Mouse (Mus musculus): ENCODE measurements around the gene Nudt6.
A peak's percentile ranks its signal among the peaks of the same experiment; 100 is the strongest.

Gene Nudt6

GRCm38 (mm10) chr3:37420072-37420471 lies at the start of gene Nudt6:
TSS of gene Nudt6 (minus strand) at chr3:37420211.
- peak; percentile 93 to 94 for DNase-seq

DNA sequence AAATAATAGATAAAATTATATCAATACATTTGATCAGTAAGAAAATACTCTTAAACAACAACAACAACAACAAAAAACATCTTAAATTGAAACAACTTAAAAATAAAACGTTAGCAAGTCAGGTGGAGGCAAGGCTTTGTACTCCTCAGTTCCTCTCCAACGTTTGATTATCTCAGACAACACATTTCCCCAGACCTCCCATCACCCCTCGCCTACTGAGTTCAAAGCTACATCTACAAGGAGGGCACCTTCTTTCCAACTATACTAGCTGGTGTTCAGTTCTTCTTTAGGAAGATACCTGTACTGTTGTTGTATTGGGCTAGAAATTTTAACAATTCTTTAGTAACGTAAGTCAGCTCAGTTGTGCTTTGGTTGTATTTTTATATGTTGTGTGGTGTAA lies 49.3 kb upstream of the Nudt6 start:
- no peak for DNase-seq

DNA sequence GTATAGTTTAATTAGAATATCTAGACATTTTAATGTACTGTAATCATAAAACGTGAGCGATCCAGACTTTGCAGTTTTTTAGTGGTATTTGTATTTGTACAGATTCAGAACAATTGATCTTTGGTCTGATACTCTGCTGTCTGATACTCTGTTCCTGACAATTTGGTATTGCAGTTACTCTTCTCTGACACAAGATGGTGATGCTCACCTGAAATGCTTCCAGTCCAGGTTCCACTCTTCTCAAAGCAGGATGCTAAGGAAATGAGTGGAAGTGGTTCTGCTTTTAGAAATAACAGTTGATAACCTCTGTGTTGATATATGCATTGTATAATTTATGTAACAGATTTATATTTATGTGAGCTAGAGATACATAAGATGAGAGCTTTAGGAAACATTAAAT lies 48.2 kb upstream of the Nudt6 start:
- DNase-seq: peak in 1 of 2 experiments; percentile 10

- no peak for DNase-seq
Observed at GRCm38 (mm10) chr3:37455992-37456391, 36.0 kb upstream of the Nudt6 start.

- DNase-seq: no peak
Observed at GRCm38 (mm10) chr3:37443409-37443808, 23.4 kb upstream of the Nudt6 start.

DNA sequence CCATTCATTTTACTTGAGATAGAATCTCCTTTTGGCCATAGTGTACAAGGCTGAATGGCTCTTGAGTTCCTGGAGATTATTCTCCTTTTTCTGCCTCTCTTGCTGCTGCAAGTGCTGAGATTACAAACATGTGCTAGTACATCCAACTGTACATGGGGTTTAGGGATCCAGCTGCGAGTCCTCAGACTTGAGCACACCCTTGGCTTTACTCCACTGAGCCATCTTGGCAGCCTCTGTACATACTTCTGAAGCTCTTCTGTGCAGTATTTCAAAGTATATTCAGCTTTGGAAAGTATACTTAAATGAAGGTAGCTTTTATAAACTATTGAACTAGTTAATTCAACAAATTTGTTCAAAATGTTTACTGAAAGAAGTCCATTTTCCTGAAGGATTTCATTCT lies 19.8 kb upstream of the Nudt6 start:
- no peak for DNase-seq

- DNase-seq: no peak
Observed at GRCm38 (mm10) chr3:37430359-37430758, 10.3 kb upstream of the Nudt6 start.

- DNase-seq: no peak
Observed at GRCm38 (mm10) chr3:37426069-37426468, 6.1 kb upstream of the Nudt6 start.

GRCm38 (mm10) chr3:37421179-37421578 lies 1.2 kb upstream of the Nudt6 start:
- no peak for DNase-seq

GRCm38 (mm10) chr3:37420641-37421040 lies 630 bp upstream of the Nudt6 start:
- no peak for DNase-seq

DNA sequence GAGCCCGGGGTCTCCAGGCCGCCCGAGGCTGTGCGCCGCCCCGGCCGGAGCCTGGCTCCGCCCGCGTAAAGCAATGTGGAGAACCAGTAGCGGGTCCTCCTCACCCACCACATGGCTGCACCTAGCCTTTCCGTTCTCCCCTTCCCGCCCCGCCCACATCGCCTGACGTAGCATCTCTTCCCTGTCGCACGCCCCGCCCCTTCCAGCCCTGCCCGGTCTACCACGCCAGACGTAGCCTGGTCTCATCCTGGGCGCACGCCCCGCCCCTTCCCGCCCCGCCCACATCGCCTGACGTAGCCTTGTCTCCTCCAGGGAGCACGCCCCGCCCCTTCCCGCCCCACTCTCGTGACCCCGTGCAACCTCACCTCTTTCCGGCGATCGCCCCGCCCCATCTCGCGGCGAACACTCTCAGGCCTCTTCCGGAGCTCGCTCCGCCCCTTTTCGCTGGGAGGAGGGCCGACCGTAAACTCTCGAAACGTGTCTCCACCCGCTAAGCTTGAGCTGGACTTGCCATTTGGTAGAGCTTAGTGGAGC lies 486 bp downstream of the Nudt6 start, which contains the start of gene Spata5:
Spata5 (plus strand) TSS at position 439 of the 534 bp plus-strand sequence.
- peak; percentile 96 to 100 for DNase-seq

DNA sequence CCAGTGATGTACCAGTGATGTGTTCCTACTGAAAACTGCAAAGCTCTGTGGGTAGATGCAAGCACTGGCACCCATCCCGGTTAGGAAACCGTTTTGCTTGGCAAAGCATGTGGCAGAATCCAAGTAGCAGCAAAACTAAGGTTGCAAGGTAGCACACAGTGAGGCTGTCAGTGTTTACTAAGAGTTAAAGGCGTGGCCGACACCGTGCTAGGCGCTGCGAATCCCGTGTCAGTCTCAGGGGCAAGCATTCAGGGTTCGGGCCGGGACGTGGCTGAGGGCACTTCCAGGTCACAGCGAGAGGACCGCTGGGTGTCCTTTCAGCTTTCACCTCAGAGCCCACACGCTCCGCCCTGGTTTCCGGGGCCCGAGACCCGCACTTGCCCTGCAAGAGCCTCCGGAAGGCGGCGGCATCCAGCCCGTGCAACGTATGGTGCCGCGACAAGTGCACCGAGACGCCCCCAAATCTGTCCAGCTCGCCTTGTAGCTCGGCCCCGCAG lies 1.0 kb downstream of the Nudt6 start:
- no peak for DNase-seq

- no peak for DNase-seq
Observed at GRCm38 (mm10) chr3:37418341-37418740, 1.7 kb downstream of the Nudt6 start.

GRCm38 (mm10) chr3:37414413-37414960 lies 5.5 kb downstream of the Nudt6 start:
- DNase-seq: peak; percentile 73 to 86

- DNase-seq: no peak
Observed at GRCm38 (mm10) chr3:37413446-37413845, 6.6 kb downstream of the Nudt6 start.

DNA sequence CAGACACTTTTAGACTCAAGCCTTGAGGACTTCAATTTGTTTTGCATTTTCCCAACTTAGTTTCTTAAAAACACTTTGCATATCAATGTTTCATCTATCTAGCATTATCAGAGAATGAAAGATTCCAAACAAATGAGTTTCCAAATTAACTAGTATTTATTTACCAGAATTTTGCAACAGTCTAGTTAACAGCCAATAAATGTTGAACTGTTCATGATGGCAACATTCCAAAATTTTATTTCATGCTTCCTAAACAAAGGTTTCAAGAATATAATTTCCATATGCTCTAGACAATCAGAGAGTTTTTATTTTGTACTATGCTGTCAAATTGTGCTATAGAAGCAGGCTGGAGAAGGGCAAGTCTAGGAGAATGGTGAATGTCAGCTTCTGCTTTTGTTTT lies 12.4 kb downstream of the Nudt6 start:
- DNase-seq: no peak

DNA sequence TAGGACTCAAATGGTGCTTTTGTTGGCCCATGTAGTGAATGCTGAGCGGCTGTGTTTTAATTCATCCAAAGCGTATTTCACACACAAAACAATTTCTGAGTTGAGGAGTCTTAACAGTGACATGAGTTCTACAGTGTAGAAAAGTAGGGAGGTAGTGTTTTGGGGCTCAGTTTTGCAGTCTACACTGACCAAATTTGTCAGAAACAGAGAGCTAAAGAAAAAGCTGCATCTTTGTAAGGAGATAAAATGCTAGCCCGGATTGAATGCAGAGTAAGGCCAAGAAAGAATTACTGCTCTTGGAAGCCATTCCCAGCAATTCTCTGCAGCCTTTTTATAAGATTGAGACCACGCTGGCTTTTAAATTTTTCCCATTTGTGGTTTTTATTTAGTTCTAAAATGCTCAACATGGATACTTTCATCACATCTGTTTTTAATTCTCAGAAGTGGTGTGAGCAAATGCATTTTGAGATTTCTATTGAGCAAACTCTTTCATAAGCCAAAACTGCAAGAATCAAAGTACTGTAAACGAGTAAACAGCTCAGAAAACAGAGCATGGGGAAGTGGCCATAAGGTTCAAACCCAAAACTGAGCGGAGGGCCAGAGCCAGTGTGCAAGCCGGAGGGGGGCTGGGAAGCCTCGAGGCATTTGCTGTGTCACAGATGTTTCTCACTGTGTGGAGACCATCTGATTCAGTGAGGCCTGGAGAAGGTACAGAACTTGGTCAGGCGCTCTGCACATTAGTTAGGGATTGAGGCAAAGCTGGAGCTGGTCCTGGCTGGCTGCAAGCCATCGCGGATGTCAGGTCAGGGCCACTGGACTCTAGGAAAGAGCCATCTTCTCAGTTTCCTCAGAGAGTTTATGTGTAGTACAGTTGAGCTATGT lies 18.0 kb downstream of the Nudt6 start:
- no peak for DNase-seq

GRCm38 (mm10) chr3:37398661-37399395 lies 21.2 kb downstream of the Nudt6 start:
- DNase-seq: peak; percentile 19 to 45

DNA sequence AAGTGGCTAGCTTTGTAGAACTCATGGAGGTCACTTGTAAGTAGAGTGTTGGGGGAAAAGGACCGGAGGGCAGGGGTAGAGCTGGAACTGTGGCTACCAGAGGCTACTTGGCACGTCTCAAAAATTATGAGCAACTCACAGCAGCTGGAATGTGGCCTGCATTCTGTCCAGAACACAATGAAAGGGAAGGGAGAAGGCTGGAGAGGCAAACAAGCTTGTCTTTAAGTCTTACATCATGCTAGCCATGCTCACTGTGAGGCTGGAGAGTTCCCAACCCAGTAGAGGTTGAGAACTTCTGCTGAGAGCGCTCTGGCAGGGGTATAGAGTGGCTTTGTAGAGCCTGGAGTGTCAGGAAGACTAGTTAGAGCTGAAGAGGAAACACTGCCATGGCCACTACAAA lies 22.4 kb downstream of the Nudt6 start:
- DNase-seq: no peak

DNA sequence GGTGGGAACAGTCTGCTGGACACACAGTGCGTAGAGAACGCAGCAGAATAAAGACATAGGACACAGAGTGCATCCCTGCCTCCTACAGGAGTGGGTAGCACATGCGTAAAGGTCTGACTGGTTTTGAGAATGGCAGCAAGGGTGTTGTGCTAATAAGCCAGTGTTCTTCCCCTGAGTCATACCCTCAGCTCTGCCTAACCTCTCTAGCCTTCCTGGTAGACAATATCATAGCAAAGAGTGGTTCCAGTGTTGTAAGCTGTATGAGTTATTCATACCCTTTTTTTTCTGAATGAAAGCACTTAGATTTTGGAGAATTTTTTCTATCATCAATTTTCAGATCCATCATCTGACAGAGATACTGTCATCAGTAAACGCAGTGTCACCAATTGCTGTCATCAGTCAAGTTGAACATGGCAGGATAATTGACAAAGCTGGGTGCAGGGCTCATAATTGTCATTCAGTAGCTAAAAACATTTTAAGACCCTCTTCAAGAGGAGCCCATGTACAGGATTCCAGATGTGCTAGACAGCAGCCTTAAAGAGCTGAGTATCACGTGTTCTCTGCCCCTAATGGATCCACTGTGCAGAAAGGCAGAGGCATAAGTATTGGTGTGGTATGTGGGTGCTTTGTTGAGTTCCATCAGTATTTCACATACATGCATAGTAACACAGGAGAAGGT lies 22.9 kb downstream of the Nudt6 start:
- DNase-seq: no peak

GRCm38 (mm10) chr3:37387310-37387709 lies 32.7 kb downstream of the Nudt6 start:
- no peak for DNase-seq

GRCm38 (mm10) chr3:37383096-37383765 lies 36.8 kb downstream of the Nudt6 start:
- DNase-seq: no peak
